Mouse (Mus musculus) heart, embryonic 15.5 days (tissue): ENCODE measurements around the gene Rpl3. TPM values are rescaled to one million over a fixed set of nuclear protein-coding genes. Genes with fewer than 3 reads are reported as not detected.
A peak's percentile ranks its signal among the peaks of the same experiment; 100 is the strongest.

Experiments used
- ATAC-seq: fragments of 200-750 bp; cut with Nextera tagmentation; replicated peaks from 2 replicates; pipeline ENCODE4 v1.8.0; 2017; ENCODE audit warnings: low read depth, moderate TSS enrichment; ENCODE audit not compliant: insufficient number of reproducible peaks, insufficient read depth, low FRiP score
- H3K27ac ChIP-seq: fragments of 300-500 bp; sonication (generic); 2 replicates; pipeline ENCODE4 v1.5.1; 2015; ENCODE audit warnings: mild to moderate bottlenecking, inconsistent platforms
- H3K27me3 ChIP-seq: fragments of 300-500 bp; sonication (generic); 2 replicates; pipeline ENCODE4 v1.6.1; 2015; ENCODE audit warnings: inconsistent platforms
- H3K36me3 ChIP-seq: fragments of 300-500 bp; sonication (generic); 2 replicates; pipeline ENCODE4 v1.6.1; 2015; ENCODE audit warnings: mild to moderate bottlenecking, inconsistent platforms
- H3K4me1 ChIP-seq: fragments of 300-500 bp; sonication (generic); replicated peaks from 2 replicates; pipeline ENCODE4 v1.6.1; 2015; ENCODE audit warnings: inconsistent platforms
- H3K4me2 ChIP-seq: fragments of 300-500 bp; sonication (generic); 2 replicates; pipeline ENCODE4 v1.6.1; 2015; ENCODE audit warnings: inconsistent platforms, mild to moderate bottlenecking, moderate library complexity
- H3K4me3 ChIP-seq: fragments of 300-500 bp; sonication (generic); 2 replicates; pipeline ENCODE4 v1.5.1; 2015; ENCODE audit warnings: mild to moderate bottlenecking, inconsistent platforms
- H3K9ac ChIP-seq: fragments of 300-500 bp; sonication (generic); 2 replicates; pipeline ENCODE4 v1.6.1; 2015; ENCODE audit warnings: mild to moderate bottlenecking, inconsistent platforms
- H3K9me3 ChIP-seq: fragments of 300-500 bp; sonication (generic); replicated peaks from 2 replicates; pipeline ENCODE4 v1.6.1; 2016; ENCODE audit warnings: inconsistent platforms
- WGBS: fragments of 180-500 bp; shearing (Covaris S2); methylation state at CpG from one replicate; pipeline ENCODE4 v1.1.7; 2015; ENCODE audit warnings: mixed read lengths; 5-methylcytosine and 5-hydroxymethylcytosine counted together
- polyA plus RNA-seq: library from polyadenylated mRNA; unstranded; fragments of >200 nt; fragmentation: Nextera tagmentation; extraction: Ambion mirVana; gene quantifications from 2 replicates; pipeline ENCODE4 v1.2.1, GENCODE M21; 2015

Gene Rpl3
- polyA plus RNA-seq, 1 experiment from 2014 or later: 565 TPM

- Histone ChIP-seq H3K4me3 (no peak overlapping the region), H3K9ac (no peak overlapping the region), H3K36me3 (no peaks in the 10 kb centered on the region), H3K9me3 (no peaks in the 10 kb centered on the region), H3K27me3 (no peaks in the 10 kb centered on the region), H3K4me2 (no peak overlapping the region), H3K27ac (no peak overlapping the region), H3K4me1 (no peaks in the 10 kb centered on the region)
- ATAC-seq: no peak
- 91% methylated on average over 7 of the region's 7 CpGs for WGBS
These were observed 22.7 kb upstream of the Rpl3 start for GRCm38 (mm10) chr15:80114414-80114813.

GRCm38 (mm10) chr15:80112499-80112898 is 20.8 kb upstream of the Rpl3 start:
- H3K9ac ChIP-seq: no peak overlapping the region
- 48% methylated on average over 2 of the region's 2 CpGs for WGBS
- H3K4me3 ChIP-seq: no peak overlapping the region
- no peaks in the 10 kb centered on the region for H3K4me1 ChIP-seq
- no peak overlapping the region for H3K27ac ChIP-seq
- no peak for ATAC-seq
- no peaks in the 10 kb centered on the region for H3K36me3 ChIP-seq
- H3K9me3 ChIP-seq: no peaks in the 10 kb centered on the region
- H3K4me2 ChIP-seq: no peak overlapping the region
- no peaks in the 10 kb centered on the region for H3K27me3 ChIP-seq

GRCm38 (mm10) chr15:80111436-80111835 is 19.8 kb upstream of the Rpl3 start:
- Histone ChIP-seq H3K4me2 (no peak overlapping the region), H3K27me3 (no peaks in the 10 kb centered on the region), H3K9me3 (no peaks in the 10 kb centered on the region), H3K4me1 (no peaks in the 10 kb centered on the region), H3K27ac (no peak overlapping the region), H3K36me3 (no peaks in the 10 kb centered on the region), H3K9ac (no peak overlapping the region), H3K4me3 (no peak overlapping the region)
- 80% methylated on average over 12 of the region's 12 CpGs for WGBS
- no peak for ATAC-seq

DNA sequence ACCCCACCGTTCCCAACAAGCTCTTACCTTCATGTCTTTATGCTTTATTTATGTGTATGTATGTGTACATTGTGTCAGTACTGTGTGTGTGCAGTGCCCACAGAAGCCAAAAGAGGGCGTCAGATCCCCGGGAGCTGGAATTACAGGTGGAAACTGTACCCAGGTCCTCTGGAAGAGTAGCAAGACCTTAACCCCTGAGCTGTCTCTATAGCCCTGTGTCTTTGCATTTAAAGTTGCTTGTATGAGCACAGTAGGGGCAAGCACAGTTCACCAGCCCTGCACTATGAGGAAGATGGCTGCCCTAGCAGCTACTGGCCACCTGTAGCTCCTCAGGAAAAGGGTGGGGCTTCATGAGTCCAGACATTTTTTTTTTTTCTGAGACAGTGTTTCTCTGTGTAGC is 15.9 kb upstream of the Rpl3 start:
- H3K4me3 ChIP-seq: no peak overlapping the region
- no peak overlapping the region for H3K4me2 ChIP-seq
- no peaks in the 10 kb centered on the region for H3K9me3 ChIP-seq
- no peaks in the 10 kb centered on the region for H3K36me3 ChIP-seq
- ATAC-seq: no peak
- H3K27ac ChIP-seq: no peak overlapping the region
- H3K4me1 ChIP-seq: peaks cover 5% of the 10 kb centered on the region
- H3K9ac ChIP-seq: no peak overlapping the region
- 88% methylated on average over 3 of the region's 3 CpGs for WGBS
- H3K27me3 ChIP-seq: no peaks in the 10 kb centered on the region

DNA sequence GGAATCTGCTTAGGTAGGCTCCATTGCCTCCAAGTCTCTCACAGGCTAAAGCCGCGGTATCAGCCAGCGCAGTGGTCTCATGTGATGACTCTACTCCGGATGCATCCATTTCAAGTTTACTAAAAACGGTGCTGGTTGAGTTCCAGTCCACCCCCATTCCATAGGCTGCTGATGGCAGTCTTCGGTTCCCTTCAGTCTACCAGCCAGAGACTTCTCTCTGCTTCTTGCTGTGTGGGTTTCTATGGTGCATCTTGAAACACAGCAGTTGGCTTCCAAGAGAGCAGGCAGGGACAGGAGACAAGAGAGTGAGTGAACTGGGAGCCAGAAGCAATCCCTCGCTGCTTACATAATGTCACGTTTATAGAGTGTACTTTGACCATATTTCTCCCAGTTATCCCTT is 15.5 kb upstream of the Rpl3 start:
- H3K27ac ChIP-seq: no peak overlapping the region
- no peaks in the 10 kb centered on the region for H3K9me3 ChIP-seq
- H3K36me3 ChIP-seq: no peaks in the 10 kb centered on the region
- H3K27me3 ChIP-seq: no peaks in the 10 kb centered on the region
- no peak overlapping the region for H3K4me2 ChIP-seq
- no peak for ATAC-seq
- peaks cover 5% of the 10 kb centered on the region for H3K4me1 ChIP-seq
- WGBS: 90% methylated on average over 8 of the region's 8 CpGs
- no peak overlapping the region for H3K4me3 ChIP-seq
- no peak overlapping the region for H3K9ac ChIP-seq

- 45% methylated on average over 12 of the region's 12 CpGs for WGBS
- no peaks in the 10 kb centered on the region for H3K27me3 ChIP-seq
These were observed 14.1 kb upstream of the Rpl3 start for GRCm38 (mm10) chr15:80105490-80106410.

DNA sequence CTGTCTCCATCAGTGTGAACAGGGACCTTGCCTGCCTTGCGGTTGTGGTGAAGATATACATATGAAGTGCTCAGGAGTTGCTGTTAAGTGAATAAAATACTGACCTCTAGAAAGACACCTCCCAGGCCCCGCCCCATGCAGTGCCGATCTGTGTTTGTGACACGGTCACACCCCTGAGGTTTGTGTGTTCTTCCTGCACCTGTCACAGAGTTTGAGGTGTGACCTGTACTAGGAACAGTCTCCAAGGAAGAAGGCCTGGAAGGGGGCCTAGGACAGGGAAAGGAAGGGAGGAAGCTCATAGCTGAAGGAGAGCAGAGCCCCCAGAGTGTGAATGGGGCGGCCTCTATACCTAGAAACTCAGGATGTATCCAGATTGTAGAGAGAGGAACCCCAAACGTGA is 10.8 kb upstream of the Rpl3 start:
- H3K9ac ChIP-seq: no peak overlapping the region
- H3K9me3 ChIP-seq: no peaks in the 10 kb centered on the region
- peaks cover 27% of the 10 kb centered on the region for H3K4me1 ChIP-seq
- 0 out of 2 replicates have a peak, but pooled peaks cover 8% of the 10 kb centered on the region for H3K27me3 ChIP-seq
- H3K4me2 ChIP-seq: no peak overlapping the region
- ATAC-seq: no peak
- H3K4me3 ChIP-seq: no peak overlapping the region
- H3K27ac ChIP-seq: no peak overlapping the region
- no peaks in the 10 kb centered on the region for H3K36me3 ChIP-seq
- 85% methylated on average over 6 of the region's 6 CpGs for WGBS

More at GRCm38 (mm10) chr15:80105490-80106410, 14.1 kb upstream of the Rpl3 start:
- Histone ChIP-seq H3K4me3 (no peak overlapping the region), H3K4me2 (no peak overlapping the region), H3K4me1 (peaks cover 5% of the 10 kb centered on the region), H3K27ac (0 out of 2 replicates have a peak overlapping the region, but pooled peaks have one; percentile 36), H3K9ac (no peak overlapping the region), H3K36me3 (no peaks in the 10 kb centered on the region), H3K9me3 (no peaks in the 10 kb centered on the region)
- ATAC-seq: no peak

DNA sequence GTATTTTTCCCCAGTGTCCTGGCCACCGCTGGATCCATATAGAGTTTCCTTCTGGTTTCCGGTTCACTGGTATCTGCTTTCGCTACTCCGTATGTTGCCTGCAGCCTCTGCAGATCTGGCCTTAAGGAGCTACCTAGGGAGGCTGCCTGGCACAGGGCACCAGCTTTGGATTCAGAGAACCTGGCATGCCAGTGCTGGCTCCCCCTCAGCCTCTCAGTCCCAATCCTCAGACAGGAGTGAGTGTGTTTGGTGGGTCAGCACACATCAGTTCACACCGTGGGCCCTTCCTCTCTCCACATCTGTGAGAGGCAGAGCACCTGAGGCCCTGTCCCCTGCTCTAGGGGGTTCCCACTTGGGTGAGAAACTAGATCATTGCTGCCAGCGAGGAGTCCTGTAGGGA is 9.8 kb upstream of the Rpl3 start:
- ATAC-seq: no peak
- Histone ChIP-seq H3K27me3 (0 out of 2 replicates have a peak, but pooled peaks cover 8% of the 10 kb centered on the region), H3K4me1 (peaks cover 37% of the 10 kb centered on the region), H3K27ac (no peak overlapping the region), H3K4me3 (no peak overlapping the region), H3K4me2 (no peak overlapping the region), H3K9me3 (no peaks in the 10 kb centered on the region), H3K36me3 (no peaks in the 10 kb centered on the region), H3K9ac (no peak overlapping the region)
- 82% methylated on average over 6 of the region's 6 CpGs for WGBS

DNA sequence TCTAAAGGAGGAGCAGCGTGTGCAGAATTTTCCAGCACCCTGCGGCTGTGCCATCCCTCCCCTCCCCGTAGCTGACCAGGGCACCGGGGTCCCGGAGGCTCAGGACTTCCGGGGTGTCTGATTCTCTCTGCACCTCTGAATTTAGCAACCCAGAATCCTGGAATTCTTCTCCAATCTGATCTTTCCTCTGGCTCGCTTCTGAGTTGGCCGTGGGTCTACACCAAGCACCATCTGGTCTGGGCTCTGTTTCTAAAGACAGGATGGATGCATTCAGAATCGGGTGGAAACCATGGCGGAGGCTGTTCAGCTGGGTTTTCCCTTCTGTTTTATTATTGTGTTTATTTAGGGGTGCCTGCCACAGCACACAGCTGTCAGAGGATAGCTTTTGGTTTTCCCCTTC is 9.2 kb upstream of the Rpl3 start:
- Histone ChIP-seq H3K36me3 (no peaks in the 10 kb centered on the region), H3K4me1 (peaks cover 38% of the 10 kb centered on the region), H3K4me2 (no peak overlapping the region), H3K4me3 (no peak overlapping the region), H3K27me3 (0 out of 2 replicates have a peak, but pooled peaks cover 8% of the 10 kb centered on the region), H3K27ac (no peak overlapping the region), H3K9me3 (no peaks in the 10 kb centered on the region), H3K9ac (no peak overlapping the region)
- WGBS: 76% methylated on average over 10 of the region's 10 CpGs
- ATAC-seq: no peak

DNA sequence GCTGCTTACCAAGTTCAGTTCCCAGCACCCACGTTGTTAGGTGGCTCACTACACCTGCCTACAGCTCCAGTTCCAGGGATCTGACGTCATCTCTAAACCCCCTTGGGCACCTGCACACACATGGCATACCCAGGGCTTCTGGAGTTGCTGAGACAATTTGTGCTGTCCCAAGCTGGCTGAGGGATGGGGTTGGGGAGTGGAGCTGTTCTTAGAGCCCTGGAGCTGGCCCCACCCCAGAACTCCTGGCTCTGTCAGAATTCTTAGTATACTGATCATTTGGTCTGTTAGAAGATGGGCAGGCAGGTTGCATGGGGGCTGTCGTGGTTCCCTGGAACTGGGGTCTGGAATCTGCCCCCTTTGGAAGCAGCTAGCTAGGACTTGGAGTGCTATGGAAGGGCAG is 8.5 kb upstream of the Rpl3 start:
- Histone ChIP-seq H3K36me3 (no peaks in the 10 kb centered on the region), H3K4me3 (no peak overlapping the region), H3K4me1 (peaks cover 33% of the 10 kb centered on the region), H3K27me3 (0 out of 2 replicates have a peak, but pooled peaks cover 8% of the 10 kb centered on the region), H3K4me2 (no peak overlapping the region), H3K27ac (no peak overlapping the region), H3K9ac (no peak overlapping the region), H3K9me3 (no peaks in the 10 kb centered on the region)
- WGBS: 78% methylated on average over 3 of the region's 3 CpGs
- no peak for ATAC-seq

- H3K27ac ChIP-seq: no peak overlapping the region
- peaks cover 33% of the 10 kb centered on the region for H3K4me1 ChIP-seq
- 60% methylated on average over 3 of the region's 3 CpGs for WGBS
- H3K27me3 ChIP-seq: 0 out of 2 replicates have a peak, but pooled peaks cover 8% of the 10 kb centered on the region
- no peak for ATAC-seq
- no peaks in the 10 kb centered on the region for H3K36me3 ChIP-seq
- no peaks in the 10 kb centered on the region for H3K9me3 ChIP-seq
- no peak overlapping the region for H3K9ac ChIP-seq
- H3K4me2 ChIP-seq: no peak overlapping the region
- H3K4me3 ChIP-seq: no peak overlapping the region
These were observed 7.8 kb upstream of the Rpl3 start for GRCm38 (mm10) chr15:80099477-80099876.

- Histone ChIP-seq H3K4me2 (no peak overlapping the region), H3K27ac (peak overlapping the region; percentile 38; the same call in 1 of the 2 replicates), H3K4me1 (peaks cover 33% of the 10 kb centered on the region), H3K27me3 (0 out of 2 replicates have a peak, but pooled peaks cover 8% of the 10 kb centered on the region), H3K4me3 (no peak overlapping the region), H3K9me3 (no peaks in the 10 kb centered on the region), H3K36me3 (no peaks in the 10 kb centered on the region), H3K9ac (no peak overlapping the region)
- 0 out of 2 replicates have a peak, but pooled peaks have one; percentile 20 for ATAC-seq
- WGBS: 29% methylated on average over 9 of the region's 9 CpGs
These were observed 7.1 kb upstream of the Rpl3 start for GRCm38 (mm10) chr15:80098809-80099208.
